Mouse (Mus musculus): Measurements from ENCODE around the gene Cic.

DNA sequence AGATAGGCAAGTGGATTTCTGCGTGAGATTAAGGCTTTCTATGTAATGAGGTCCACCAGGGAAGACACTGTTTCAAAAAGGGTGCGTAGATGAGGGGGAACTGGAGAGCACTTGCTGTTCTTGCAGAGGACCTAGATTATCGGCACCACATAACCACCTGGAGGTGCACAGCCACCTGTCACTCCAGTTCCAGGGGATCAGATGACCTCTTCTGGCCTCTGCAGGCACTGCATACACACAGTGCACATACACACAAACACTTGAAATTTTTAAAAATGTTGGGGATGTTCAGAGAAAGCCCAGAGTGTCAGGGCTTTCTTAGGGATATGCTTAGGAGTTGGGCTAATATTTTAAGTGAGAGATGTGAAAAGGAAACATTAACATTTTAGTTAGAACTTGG, 22.4 kb downstream of the Cic start:
- TF ChIP-seq CTCF (IDR thresholded peaks at IDR 0.05; ENCODE audit: control insufficient read depth, insufficient read depth, low read length), result no peak
- no peak for TF ChIP-seq POLR2A (IDR thresholded peaks at IDR 0.05; ENCODE audit: borderline replicate concordance, control insufficient read depth, low read depth, low read length)
